Mouse (Mus musculus): Measurements from ENCODE around the gene Cybc1.

GRCm38 (mm10) chr11:121199851-121200250, 29.3 kb downstream of the Cybc1 start:
- no peak for TF ChIP-seq POLR2A (IDR thresholded peaks at IDR 0.05; ENCODE audit: insufficient read length, low read depth)
- no peak for TF ChIP-seq TCF12 (IDR thresholded peaks at IDR 0.05; ENCODE audit: insufficient read depth, poor library complexity, severe bottlenecking)
- no peak for TF ChIP-seq MYOD1 (IDR thresholded peaks at IDR 0.05; ENCODE audit: control insufficient read depth in 1 of 3, insufficient read length in 2 of 3, low read depth in 2 of 3)
- no peak for TF ChIP-seq USF1 (IDR thresholded peaks at IDR 0.05; ENCODE audit: low read depth)
- no peak for TF ChIP-seq MAX (IDR thresholded peaks at IDR 0.05; ENCODE audit: low read depth)
- no peak for TF ChIP-seq SRF (IDR thresholded peaks at IDR 0.05; ENCODE audit: control insufficient read depth, insufficient read length, low read depth)
